ENCODE assay signal across 10 mouse cellular contexts in the genomic region with DNA sequence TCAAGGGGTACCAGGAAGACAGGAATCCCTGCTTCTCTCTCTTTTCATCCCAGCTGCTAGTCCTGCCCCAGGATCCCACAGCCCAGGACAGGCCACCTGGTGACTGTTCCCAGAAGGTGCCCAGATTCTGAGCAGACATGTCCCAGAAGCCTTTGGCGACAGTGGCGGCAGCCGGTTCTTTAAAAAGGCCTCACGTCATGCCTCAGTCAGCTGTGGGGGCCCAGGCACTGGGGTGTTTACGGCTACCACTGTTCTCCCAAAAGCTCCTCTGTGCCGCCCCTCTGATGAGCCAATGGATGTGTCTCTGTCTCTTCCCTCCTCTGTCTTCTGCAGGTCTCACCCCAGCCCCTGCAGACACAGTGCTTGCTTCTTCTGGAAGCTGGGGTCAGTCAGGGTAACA. TPM values are rescaled to one million over a fixed set of nuclear protein-coding genes. Genes with fewer than 3 reads are reported as not detected.
DNase-seq lines count a peak whose midpoint lies in the region; ATAC-seq and TF ChIP-seq lines count a peak whose summit lies in the region.
"Had no signal": no experiment of that assay in that cellular context is flagged by ENCODE, and none has a peak within 500 bp of the region (broad histone marks: within the 10 kb centered on the region; RNA-seq: fewer than 3 reads in every experiment).

No protein-coding gene starts in this region.

- peaks cover 29% of the 10 kb centered on the region for H3K4me1 ChIP-seq in liver, adult 2 months (ENCODE audit: control insufficient read depth, insufficient read depth, low read length)
- peaks cover 69% of the 10 kb centered on the region for H3K4me1 ChIP-seq in forebrain, embryonic 12.5 days
- peaks cover 48% of the 10 kb centered on the region for H3K4me1 ChIP-seq in hindbrain, embryonic 16.5 days (ENCODE audit: control insufficient read depth, insufficient read depth, low read depth, low read length)
- H3K4me1 ChIP-seq in neural tube, embryonic 13.5 days (replicated peaks) = peaks cover 83% of the 10 kb centered on the region

- 79% methylated on average over 6 of the region's 6 CpGs for WGBS in liver, adult 2 months
- WGBS in forebrain, embryonic 12.5 days = 39% methylated on average over 6 of the region's 6 CpGs
- WGBS in hindbrain, embryonic 16.5 days = 26% methylated on average over 6 of the region's 6 CpGs
- WGBS in neural tube, embryonic 13.5 days = 14% methylated on average over 6 of the region's 6 CpGs

- 0 out of 2 replicates have a peak, but pooled peaks cover 9% of the 10 kb centered on the region for H3K79me2 ChIP-seq in liver, adult 2 months (ENCODE audit: control insufficient read depth, insufficient read depth, low read length)

- no peak for TF ChIP-seq POLR2A in liver, adult 2 months (IDR thresholded peaks at IDR 0.05; ENCODE audit: extremely low read depth, insufficient read depth, low read length)

- H3K9ac ChIP-seq in liver, adult 2 months (ENCODE audit: low read depth, low read length) = peak overlapping the region; percentile 33
- no peak overlapping the region; the same call in 1 of the 2 replicates for H3K9ac ChIP-seq in forebrain, embryonic 12.5 days
- no peak overlapping the region for H3K9ac ChIP-seq in hindbrain, embryonic 16.5 days (ENCODE audit: low read depth, low read length)
- H3K9ac ChIP-seq in neural tube, embryonic 13.5 days = 0 out of 2 replicates have a peak overlapping the region, but pooled peaks have one; percentile 27

- H3K4me3 ChIP-seq in liver, adult 2 months (ENCODE audit: insufficient read depth, low read depth, low read length) = no peak overlapping the region
- no peak overlapping the region for H3K4me3 ChIP-seq in forebrain, embryonic 12.5 days (replicated peaks)
- H3K4me3 ChIP-seq in hindbrain, embryonic 16.5 days (ENCODE audit: low read length) = no peak overlapping the region
- no peak overlapping the region for H3K4me3 ChIP-seq in neural tube, embryonic 13.5 days

- 0 out of 2 replicates have a peak, but pooled peaks have one; percentile 2 for TF ChIP-seq CTCF in liver, adult 2 months (IDR thresholded peaks at IDR 0.05; ENCODE audit: low read depth, low read length)

- H3K4me2 ChIP-seq in forebrain, embryonic 12.5 days = no peak overlapping the region
- no peak overlapping the region; the same call in 1 of the 2 replicates for H3K4me2 ChIP-seq in hindbrain, embryonic 16.5 days (ENCODE audit: low read length)
- 0 out of 2 replicates have a peak overlapping the region, but pooled peaks have one; percentile 52 for H3K4me2 ChIP-seq in neural tube, embryonic 13.5 days

- DNase-seq in liver, adult 2 months (ENCODE audit: extremely low read depth, low read depth, low spot score) = no peak
- no peak for DNase-seq in liver
- no peak for DNase-seq in right cerebral cortex, postnatal 36 days (ENCODE audit: low spot score in 2 of 2)
- DNase-seq in layer of hippocampus, adult 9-10 months (ENCODE audit: low spot score) = no peak
- DNase-seq in layer of hippocampus, adult 11-12 months (ENCODE audit: low spot score) = no peak
- DNase-seq: cerebellum, postnatal 14 days had no signal

- no peak for ATAC-seq in forebrain, embryonic 12.5 days (ENCODE audit: low FRiP score)
- no peak for ATAC-seq in hindbrain, embryonic 16.5 days
- no peak for ATAC-seq in neural tube, embryonic 13.5 days (ENCODE audit: low read depth)

- H3K27ac ChIP-seq in liver, adult 2 months (replicated peaks; ENCODE audit: insufficient read depth, low read depth, low read length) = peak overlapping the region; percentile 83
- peak overlapping the region; percentile 85 for H3K27ac ChIP-seq in forebrain, embryonic 12.5 days
- peak overlapping the region; percentile 85 for H3K27ac ChIP-seq in hindbrain, embryonic 16.5 days (ENCODE audit: low read depth, low read length)
- H3K27ac ChIP-seq in neural tube, embryonic 13.5 days (replicated peaks) = peak overlapping the region; percentile 89

- no peaks in the 10 kb centered on the region for H3K27me3 ChIP-seq in liver, adult 2 months (ENCODE audit: control insufficient read depth, insufficient read depth, low read length)
- H3K27me3 ChIP-seq in forebrain, embryonic 12.5 days = peaks cover 38% of the 10 kb centered on the region; the same call in 1 of the 2 replicates
- no peaks in the 10 kb centered on the region for H3K27me3 ChIP-seq in hindbrain, embryonic 16.5 days (replicated peaks; ENCODE audit: control insufficient read depth, insufficient read depth, low read length)
- peaks cover 70% of the 10 kb centered on the region for H3K27me3 ChIP-seq in neural tube, embryonic 13.5 days

- H3K36me3 ChIP-seq in liver, adult 2 months (ENCODE audit: control insufficient read depth, insufficient read depth, low read length) = no peaks in the 10 kb centered on the region
- H3K36me3 ChIP-seq in forebrain, embryonic 12.5 days (replicated peaks) = no peaks in the 10 kb centered on the region
- H3K36me3 ChIP-seq in hindbrain, embryonic 16.5 days (ENCODE audit: control insufficient read depth, insufficient read depth, low read length) = no peaks in the 10 kb centered on the region
- no peaks in the 10 kb centered on the region for H3K36me3 ChIP-seq in neural tube, embryonic 13.5 days

- no peaks in the 10 kb centered on the region for H3K9me3 ChIP-seq in forebrain, embryonic 12.5 days
- H3K9me3 ChIP-seq in hindbrain, embryonic 16.5 days (ENCODE audit: control insufficient read depth, low read length) = no peaks in the 10 kb centered on the region
- no peaks in the 10 kb centered on the region for H3K9me3 ChIP-seq in neural tube, embryonic 13.5 days

RNA-seq across cellular contexts. Expression of gene Atoh8, which starts 19.8 kb away (rescaled TPM):
- total RNA-seq in liver, adult 2 months (2014; rRNA removed) = 5.1 and 15.4 TPM in 2 replicates
- 22.9 and 28.7 TPM in 2 replicates for polyA plus RNA-seq in liver, adult 2 months (2012; rRNA removed)
- 6.5 and 7.5 TPM in 2 replicates for polyA plus RNA-seq in forebrain, embryonic 12.5 days (2016; fragmentation: Nextera tagmentation; extraction: Ambion mirVana)
- polyA plus RNA-seq in hindbrain, embryonic 16.5 days (2015; fragmentation: Nextera tagmentation; extraction: Ambion mirVana) = 3.9 and 4.7 TPM in 2 replicates
- 3.9 and 4.7 TPM in 2 replicates for polyA plus RNA-seq in neural tube, embryonic 13.5 days (2015; fragmentation: Nextera tagmentation; extraction: Ambion mirVana)
- total RNA-seq: MEL had no signal

Comparison
In these comparisons a context has a peak if more than half of its experiments do, and no peak if none do; other contexts are left out.
1. H3K9ac ChIP-seq: peak in liver, adult 2 months (single experiment) and neural tube, embryonic 13.5 days (single experiment); none in forebrain, embryonic 12.5 days (single experiment) and hindbrain, embryonic 16.5 days (single experiment).
2. Peak in every context shown above with its lines, with median percentiles within 50 percentile points of each other: H3K27ac ChIP-seq.